9 mouse cellular contexts compared by ENCODE assay signal in genomic region chr13:3729926-3730698, GRCm38 (mm10).
DNase-seq lines count a peak whose midpoint lies in the region; ATAC-seq and TF ChIP-seq lines count a peak whose summit lies in the region.
"Had no signal": no experiment of that assay in that cellular context is flagged by ENCODE, and none has a peak within 500 bp of the region (broad histone marks: within the 10 kb centered on the region; RNA-seq: fewer than 3 reads in every experiment).

No protein-coding gene starts in this region.

- H3K4me2 ChIP-seq in kidney, postnatal 0 days (ENCODE audit: low read length): no peak overlapping the region
- H3K4me2 ChIP-seq in midbrain, postnatal 0 days (ENCODE audit: low read depth, low read length, poor library complexity, severe bottlenecking): no peak overlapping the region
- H3K4me2 ChIP-seq: liver, embryonic 15.5 days had no signal

- intact Hi-C loops in left cerebral cortex, postnatal 25 days (cut with DNase I): no loop called here

- H3K4me1 ChIP-seq in kidney, postnatal 0 days (replicated peaks; ENCODE audit: insufficient read depth, low read length): no peaks in the 10 kb centered on the region
- H3K4me1 ChIP-seq in midbrain, postnatal 0 days (ENCODE audit: insufficient read depth, low read length): no peaks in the 10 kb centered on the region; the same call in 1 of the 2 replicates
- H3K4me1 ChIP-seq: liver, embryonic 15.5 days had no signal

- no peak overlapping the region for H3K4me3 ChIP-seq in kidney, postnatal 0 days (replicated peaks; ENCODE audit: low read depth, low read length)
- no peak overlapping the region for H3K4me3 ChIP-seq in midbrain, postnatal 0 days (ENCODE audit: low read depth, low read length)
- H3K4me3 ChIP-seq: liver, embryonic 15.5 days had no signal

- H3K36me3 ChIP-seq in kidney, postnatal 0 days (ENCODE audit: insufficient read depth, low read length): no peaks in the 10 kb centered on the region
- H3K36me3 ChIP-seq in midbrain, postnatal 0 days (ENCODE audit: insufficient read depth, low read length): no peaks in the 10 kb centered on the region
- H3K36me3 ChIP-seq: liver, embryonic 15.5 days had no signal

- TF ChIP-seq CTCF in kidney, postnatal 0 days (IDR thresholded peaks at IDR 0.05; ENCODE audit: low read depth): no peak
- no peak for TF ChIP-seq CTCF in midbrain, postnatal 0 days (IDR thresholded peaks at IDR 0.05)

- WGBS in kidney, postnatal 0 days: 4% methylated on average over 3 of the region's 3 CpGs
- WGBS in midbrain, postnatal 0 days: 2% methylated on average over 3 of the region's 3 CpGs

- peak; percentile 33 for DNase-seq in adrenal gland, adult 2 months
- DNase-seq in adrenal gland, postnatal 14 days: no peak
- DNase-seq in heart, adult 18-20 months: peak; percentile 23 to 62
- DNase-seq in kidney, postnatal 0 days (ENCODE audit: low spot score): peak; percentile 73
- no peak for DNase-seq in midbrain, postnatal 0 days (ENCODE audit: low spot score)
- DNase-seq in adrenal gland, adult 8-10 months: no peak
- no peak for DNase-seq in left cerebral cortex, postnatal 25 days (ENCODE audit: low spot score in 2 of 2)
- DNase-seq in thymus, adult 18-20 months: no peak

- H3K27me3 ChIP-seq in kidney, postnatal 0 days (ENCODE audit: insufficient read depth, low read length): no peaks in the 10 kb centered on the region
- H3K27me3 ChIP-seq in midbrain, postnatal 0 days (ENCODE audit: insufficient read depth, low read length): no peaks in the 10 kb centered on the region
- H3K27me3 ChIP-seq: liver, embryonic 15.5 days had no signal

- no peaks in the 10 kb centered on the region for H3K9me3 ChIP-seq in kidney, postnatal 0 days (replicated peaks; ENCODE audit: low read length)
- H3K9me3 ChIP-seq in midbrain, postnatal 0 days (ENCODE audit: low read length): no peaks in the 10 kb centered on the region
- H3K9me3 ChIP-seq: liver, embryonic 15.5 days had no signal

- ATAC-seq in kidney, postnatal 0 days (replicated peaks; ENCODE audit: low FRiP score, low read depth): peak; percentile 91
- peak; percentile 82 for ATAC-seq in midbrain, postnatal 0 days (ENCODE audit: low FRiP score)

- H3K27ac ChIP-seq in kidney, postnatal 0 days: no peak overlapping the region
- no peak overlapping the region for H3K27ac ChIP-seq in midbrain, postnatal 0 days (ENCODE audit: low read depth, low read length)
- H3K27ac ChIP-seq: liver, embryonic 15.5 days had no signal

- no peak overlapping the region for H3K9ac ChIP-seq in kidney, postnatal 0 days (ENCODE audit: low read depth, low read length)
- H3K9ac ChIP-seq in midbrain, postnatal 0 days (replicated peaks; ENCODE audit: low read length, poor library complexity, severe bottlenecking): no peak overlapping the region
- H3K9ac ChIP-seq: liver, embryonic 15.5 days had no signal

Comparison
In these comparisons a context has a peak if more than half of its experiments do, and no peak if none do; other contexts are left out.
1. DNase-seq: peak in adrenal gland, adult 2 months (single experiment), heart, adult 18-20 months (2 of 2) and kidney, postnatal 0 days (single experiment); none in adrenal gland, postnatal 14 days (single experiment), midbrain, postnatal 0 days (single experiment), adrenal gland, adult 8-10 months (single experiment), left cerebral cortex, postnatal 25 days (0 of 2) and thymus, adult 18-20 months (0 of 2).